Mouse (Mus musculus): Measurements from ENCODE around the gene Nfia. TPM values are rescaled to one million over a fixed set of nuclear protein-coding genes. Genes with fewer than 3 reads are reported as not detected.

Gene Nfia
- polyA plus RNA-seq, 1 experiment, result not detected

GRCm38 (mm10) chr4:97841745-97842144 lies 69.2 kb downstream of the Nfia start:
- WGBS, result 80% methylated on average over 5 of the region's 5 CpGs
- H3K4me3 ChIP-seq (ENCODE audit: insufficient read depth, low read depth, low read length), result no peak overlapping the region
- no peaks in the 10 kb centered on the region for H3K4me1 ChIP-seq (ENCODE audit: control insufficient read depth, insufficient read depth, low read length)
- TF ChIP-seq CTCF (IDR thresholded peaks at IDR 0.05; ENCODE audit: insufficient read depth, low read depth, low read length) (no peak), POLR2A (IDR thresholded peaks at IDR 0.05; ENCODE audit: insufficient read depth, low read depth, low read length) (no peak)
- H3K27ac ChIP-seq (ENCODE audit: insufficient read depth, low read depth, low read length), result no peak overlapping the region

GRCm38 (mm10) chr4:97843981-97844690 lies 71.6 kb downstream of the Nfia start:
- WGBS, result 54% methylated on average over 15 of the region's 15 CpGs
- no peak for TF ChIP-seq POLR2A (IDR thresholded peaks at IDR 0.05; ENCODE audit: insufficient read depth, low read depth, low read length)
- no peak for TF ChIP-seq CTCF (IDR thresholded peaks at IDR 0.05; ENCODE audit: insufficient read depth, low read depth, low read length)
- Histone ChIP-seq H3K4me1 (ENCODE audit: control insufficient read depth, insufficient read depth, low read length) (no peaks in the 10 kb centered on the region), H3K27ac (ENCODE audit: insufficient read depth, low read depth, low read length) (no peak overlapping the region), H3K4me3 (ENCODE audit: insufficient read depth, low read depth, low read length) (no peak overlapping the region)

GRCm38 (mm10) chr4:97844899-97845298 lies 72.4 kb downstream of the Nfia start:
- 60% methylated on average over 6 of the region's 6 CpGs for WGBS
- H3K27ac ChIP-seq (ENCODE audit: insufficient read depth, low read depth, low read length), result no peak overlapping the region
- no peak for TF ChIP-seq CTCF (IDR thresholded peaks at IDR 0.05; ENCODE audit: insufficient read depth, low read depth, low read length)
- no peak for TF ChIP-seq POLR2A (IDR thresholded peaks at IDR 0.05; ENCODE audit: insufficient read depth, low read depth, low read length)
- no peaks in the 10 kb centered on the region for H3K4me1 ChIP-seq (ENCODE audit: control insufficient read depth, insufficient read depth, low read length)
- H3K4me3 ChIP-seq (ENCODE audit: insufficient read depth, low read depth, low read length), result no peak overlapping the region

- WGBS, result 95% methylated on average over 5 of the region's 5 CpGs
- no peak overlapping the region for H3K27ac ChIP-seq (ENCODE audit: insufficient read depth, low read depth, low read length)
- TF ChIP-seq POLR2A (IDR thresholded peaks at IDR 0.05; ENCODE audit: insufficient read depth, low read depth, low read length) (no peak), CTCF (IDR thresholded peaks at IDR 0.05; ENCODE audit: insufficient read depth, low read depth, low read length) (no peak)
- no peak overlapping the region for H3K4me3 ChIP-seq (ENCODE audit: insufficient read depth, low read depth, low read length)
- no peaks in the 10 kb centered on the region for H3K4me1 ChIP-seq (ENCODE audit: control insufficient read depth, insufficient read depth, low read length)
Observed at GRCm38 (mm10) chr4:97847653-97848052, 75.1 kb downstream of the Nfia start.

- no peak overlapping the region for H3K4me3 ChIP-seq (ENCODE audit: insufficient read depth, low read depth, low read length)
- no peak for TF ChIP-seq POLR2A (IDR thresholded peaks at IDR 0.05; ENCODE audit: insufficient read depth, low read depth, low read length)
- no peak for TF ChIP-seq CTCF (IDR thresholded peaks at IDR 0.05; ENCODE audit: insufficient read depth, low read depth, low read length)
- H3K27ac ChIP-seq (ENCODE audit: insufficient read depth, low read depth, low read length), result no peak overlapping the region
- H3K4me1 ChIP-seq (ENCODE audit: control insufficient read depth, insufficient read depth, low read length), result no peaks in the 10 kb centered on the region
- WGBS, result 87% methylated on average over 3 of the region's 3 CpGs
Observed at GRCm38 (mm10) chr4:97850991-97851390, 78.5 kb downstream of the Nfia start.

- no peaks in the 10 kb centered on the region for H3K4me1 ChIP-seq (ENCODE audit: control insufficient read depth, insufficient read depth, low read length)
- no peak for TF ChIP-seq CTCF (IDR thresholded peaks at IDR 0.05; ENCODE audit: insufficient read depth, low read depth, low read length)
- TF ChIP-seq POLR2A (IDR thresholded peaks at IDR 0.05; ENCODE audit: insufficient read depth, low read depth, low read length), result no peak
- 73% methylated on average over 5 of the region's 5 CpGs for WGBS
- no peak overlapping the region for H3K4me3 ChIP-seq (ENCODE audit: insufficient read depth, low read depth, low read length)
- no peak overlapping the region for H3K27ac ChIP-seq (ENCODE audit: insufficient read depth, low read depth, low read length)
Observed at GRCm38 (mm10) chr4:97851698-97852097, 79.2 kb downstream of the Nfia start.

- TF ChIP-seq POLR2A (IDR thresholded peaks at IDR 0.05; ENCODE audit: insufficient read depth, low read depth, low read length), result no peak
- no peak for TF ChIP-seq CTCF (IDR thresholded peaks at IDR 0.05; ENCODE audit: insufficient read depth, low read depth, low read length)
- no peak overlapping the region for H3K4me3 ChIP-seq (ENCODE audit: insufficient read depth, low read depth, low read length)
- H3K4me1 ChIP-seq (ENCODE audit: control insufficient read depth, insufficient read depth, low read length), result no peaks in the 10 kb centered on the region
- 87% methylated on average over 2 of the region's 2 CpGs for WGBS
- H3K27ac ChIP-seq (ENCODE audit: insufficient read depth, low read depth, low read length), result no peak overlapping the region
Observed at GRCm38 (mm10) chr4:97852626-97853025, 80.1 kb downstream of the Nfia start.

GRCm38 (mm10) chr4:97854779-97855178 lies 82.2 kb downstream of the Nfia start:
- H3K27ac ChIP-seq (ENCODE audit: insufficient read depth, low read depth, low read length), result no peak overlapping the region
- no peaks in the 10 kb centered on the region for H3K4me1 ChIP-seq (ENCODE audit: control insufficient read depth, insufficient read depth, low read length)
- TF ChIP-seq CTCF (IDR thresholded peaks at IDR 0.05; ENCODE audit: insufficient read depth, low read depth, low read length) (no peak), POLR2A (IDR thresholded peaks at IDR 0.05; ENCODE audit: insufficient read depth, low read depth, low read length) (no peak)
- no peak overlapping the region for H3K4me3 ChIP-seq (ENCODE audit: insufficient read depth, low read depth, low read length)
- 84% methylated on average over 4 of the region's 4 CpGs for WGBS

- no peaks in the 10 kb centered on the region for H3K4me1 ChIP-seq (ENCODE audit: control insufficient read depth, insufficient read depth, low read length)
- H3K27ac ChIP-seq (ENCODE audit: insufficient read depth, low read depth, low read length), result no peak overlapping the region
- WGBS, result 97% methylated on average over 8 of the region's 8 CpGs
- H3K4me3 ChIP-seq (ENCODE audit: insufficient read depth, low read depth, low read length), result no peak overlapping the region
- TF ChIP-seq POLR2A (IDR thresholded peaks at IDR 0.05; ENCODE audit: insufficient read depth, low read depth, low read length) (no peak), CTCF (IDR thresholded peaks at IDR 0.05; ENCODE audit: insufficient read depth, low read depth, low read length) (no peak)
Observed at GRCm38 (mm10) chr4:97855712-97856420, 83.3 kb downstream of the Nfia start.
